Mouse (Mus musculus) ES-Bruce4 (cell line): ENCODE results near the gene St3gal2.

Source experiments
- CTCF ChIP-seq: IDR thresholded peaks from one replicate; pipeline ENCODE4 v1.8.1; 2011; ENCODE audit warnings: low read depth, low read length
- EP300 ChIP-seq: IDR thresholded peaks from 2 replicates; pipeline ENCODE4 v1.6.1; 2011; ENCODE audit warnings: low read depth, low read length; ENCODE audit not compliant: insufficient read depth
- POLR2A ChIP-seq: IDR thresholded peaks from one replicate; pipeline ENCODE4 v1.8.1; 2011; ENCODE audit warnings: low read length; ENCODE audit not compliant: insufficient read depth

DNA sequence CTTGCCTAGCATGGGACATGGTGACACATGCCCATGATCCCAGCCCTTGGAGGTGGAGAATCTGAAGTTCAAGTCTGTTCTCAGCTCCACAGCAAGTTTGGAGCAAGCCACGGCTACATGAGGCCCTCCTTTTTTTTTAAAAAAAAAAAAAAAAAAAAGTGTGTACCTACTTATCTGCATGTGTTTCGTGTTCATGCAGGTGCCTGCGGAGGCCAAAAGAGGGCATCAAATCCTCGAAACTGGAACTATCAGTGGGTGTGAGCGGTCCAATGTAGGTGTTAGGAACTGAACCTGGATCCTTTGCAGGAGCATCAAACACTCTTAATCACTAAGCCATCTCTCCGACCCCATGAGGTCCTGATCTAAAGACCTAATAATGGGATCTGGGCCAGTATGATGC, 22.2 kb upstream of the St3gal2 start:
- TF ChIP-seq CTCF (no peak), POLR2A (no peak), EP300 (no peak)
